Mouse (Mus musculus) T-cell, adult 2 months (primary cell): Measurements from ENCODE around the gene Gm20518.

Experiments used
- DNase-seq: peaks from one replicate; pipeline ENCODE4 v3.0.0; 2022; ENCODE audit warnings: low spot score

Gm20518 gene

GRCm38 (mm10) chr16:17896091-17896490, 4.6 kb upstream of the Gm20518 start:
- DNase-seq: no peak

GRCm38 (mm10) chr16:17893923-17894322, 2.5 kb upstream of the Gm20518 start, which contains the start of gene Tssk1:
Gene Tssk1, plus strand, starts transcription at chr16:17894223.
- DNase-seq: no peak

- no peak for DNase-seq
Observed at GRCm38 (mm10) chr16:17892606-17893005, 1.1 kb upstream of the Gm20518 start.

- DNase-seq: no peak
Observed at GRCm38 (mm10) chr16:17890917-17891566, 429 bp downstream of the Gm20518 start.

GRCm38 (mm10) chr16:17890342-17890727, 1.1 kb downstream of the Gm20518 start:
- DNase-seq: no peak

- no peak for DNase-seq
Observed at GRCm38 (mm10) chr16:17889689-17890341, 1.7 kb downstream of the Gm20518 start.

GRCm38 (mm10) chr16:17884116-17884515, 7.4 kb downstream of the Gm20518 start:
- DNase-seq: no peak

GRCm38 (mm10) chr16:17882196-17882595, 9.3 kb downstream of the Gm20518 start:
- no peak for DNase-seq

- DNase-seq: no peak
Observed at GRCm38 (mm10) chr16:17879571-17879970, 11.9 kb downstream of the Gm20518 start.

- no peak for DNase-seq
Observed at GRCm38 (mm10) chr16:17876096-17876495, 15.4 kb downstream of the Gm20518 start.

GRCm38 (mm10) chr16:17875174-17875573, 16.3 kb downstream of the Gm20518 start:
- no peak for DNase-seq

- DNase-seq: no peak
Observed at GRCm38 (mm10) chr16:17872995-17873394, 18.5 kb downstream of the Gm20518 start.

GRCm38 (mm10) chr16:17871248-17871647, 20.2 kb downstream of the Gm20518 start:
- no peak for DNase-seq

GRCm38 (mm10) chr16:17865770-17866169, 25.7 kb downstream of the Gm20518 start:
- no peak for DNase-seq

- no peak for DNase-seq
Observed at GRCm38 (mm10) chr16:17865293-17865692, 26.2 kb downstream of the Gm20518 start.

GRCm38 (mm10) chr16:17858592-17858991, 32.9 kb downstream of the Gm20518 start:
- no peak for DNase-seq

- DNase-seq: no peak
Observed at GRCm38 (mm10) chr16:17857157-17857556, 34.3 kb downstream of the Gm20518 start.

GRCm38 (mm10) chr16:17853263-17853662, 38.2 kb downstream of the Gm20518 start:
- no peak for DNase-seq

- no peak for DNase-seq
Observed at GRCm38 (mm10) chr16:17851860-17852259, 39.6 kb downstream of the Gm20518 start.

- DNase-seq: no peak
Observed at GRCm38 (mm10) chr16:17851331-17851730, 40.1 kb downstream of the Gm20518 start.

GRCm38 (mm10) chr16:17849486-17849885, 42.0 kb downstream of the Gm20518 start:
- DNase-seq: no peak

- DNase-seq: peak; percentile 19
Observed at GRCm38 (mm10) chr16:17848928-17849327, 42.5 kb downstream of the Gm20518 start.

GRCm38 (mm10) chr16:17848431-17848830, 43.0 kb downstream of the Gm20518 start:
- DNase-seq: no peak
